Mouse (Mus musculus) olfactory bulb, adult 2 months (tissue): ENCODE measurements around the gene Sapcd1.

Experiments
- CTCF ChIP-seq: fragments of 200-500 bp; IDR thresholded peaks from 2 replicates; pipeline ENCODE4 v1.5.1; 2012; ENCODE audit warnings: low read depth, mild to moderate bottlenecking, low read length, moderate library complexity; ENCODE audit not compliant: insufficient read depth
- POLR2A ChIP-seq: fragments of 200-500 bp; IDR thresholded peaks from 2 replicates; pipeline ENCODE4 v1.6.1; 2012; ENCODE audit warnings: mild to moderate bottlenecking, low read depth, low read length, moderate library complexity; ENCODE audit not compliant: insufficient read depth

- no peak for TF ChIP-seq POLR2A
- no peak for TF ChIP-seq CTCF
These were observed 4.1 kb upstream of the Sapcd1 start for GRCm38 (mm10) chr17:35031880-35032279.
